Mouse (Mus musculus): ENCODE measurements around the gene Nr2c2. TPM values are rescaled to one million over a fixed set of nuclear protein-coding genes. Genes with fewer than 3 reads are reported as not detected.
A peak's percentile ranks its signal among the peaks of the same experiment; 100 is the strongest.

Nr2c2 gene
- polyA plus RNA-seq, 1 experiment from 2014 or later, result 19.8 TPM

DNA sequence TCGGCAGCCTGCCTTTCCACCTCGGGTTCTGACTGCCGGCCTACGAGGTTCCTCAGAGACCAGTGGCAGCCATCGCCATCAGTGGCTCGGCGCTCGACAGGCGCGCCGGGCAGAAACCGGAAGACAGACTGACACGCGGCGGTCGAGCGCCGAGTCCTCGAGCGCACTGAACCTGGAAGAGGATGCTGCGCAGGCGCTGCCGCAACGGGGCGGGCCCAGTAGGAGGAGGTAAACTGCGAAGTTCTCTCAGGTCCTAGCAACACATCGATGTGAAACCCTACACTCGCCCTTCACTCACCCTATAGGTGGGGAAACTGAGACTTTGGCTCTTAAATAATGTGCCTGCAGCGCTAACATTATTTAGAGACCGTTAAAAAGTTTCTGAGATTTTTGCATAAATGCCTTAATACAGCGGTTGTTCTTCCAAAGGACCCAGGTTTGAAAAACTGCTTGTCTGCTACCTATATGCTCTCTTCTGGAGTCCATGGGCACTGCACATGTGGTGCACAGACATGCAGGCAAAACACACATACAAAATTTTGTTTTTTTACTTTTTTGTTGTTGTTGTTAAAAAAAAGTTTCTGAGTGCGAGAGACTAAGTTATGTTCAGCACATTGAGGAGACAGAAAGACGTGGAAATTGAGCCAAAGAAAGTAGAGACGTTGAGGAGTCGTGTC lies 123.7 kb downstream of the Nr2c2 start, which contains the start of gene Rbsn:
Gene Rbsn, minus strand, starts transcription at position 153 of the 677 bp plus-strand sequence.
- 9% methylated on average over 35 of the region's 35 CpGs for WGBS
- peak within 1 kb of the TSS; percentile 86 for H3K4me3 ChIP-seq (replicated peaks)
- no peaks in the 10 kb centered on the region for H3K27me3 ChIP-seq
- peaks cover 12% of the 10 kb centered on the region for H3K4me1 ChIP-seq
- peak within 1 kb of the TSS; percentile 76 for H3K4me2 ChIP-seq
- peaks cover 17% of the 10 kb centered on the region for H3K36me3 ChIP-seq
- peak within 1 kb of the TSS; percentile 83 for H3K9ac ChIP-seq
- H3K27ac ChIP-seq, result peak within 1 kb of the TSS; percentile 83
- no peaks in the 10 kb centered on the region for H3K9me3 ChIP-seq (replicated peaks)
- ATAC-seq (replicated peaks; ENCODE audit: low FRiP score), result peak; percentile 95

DNA sequence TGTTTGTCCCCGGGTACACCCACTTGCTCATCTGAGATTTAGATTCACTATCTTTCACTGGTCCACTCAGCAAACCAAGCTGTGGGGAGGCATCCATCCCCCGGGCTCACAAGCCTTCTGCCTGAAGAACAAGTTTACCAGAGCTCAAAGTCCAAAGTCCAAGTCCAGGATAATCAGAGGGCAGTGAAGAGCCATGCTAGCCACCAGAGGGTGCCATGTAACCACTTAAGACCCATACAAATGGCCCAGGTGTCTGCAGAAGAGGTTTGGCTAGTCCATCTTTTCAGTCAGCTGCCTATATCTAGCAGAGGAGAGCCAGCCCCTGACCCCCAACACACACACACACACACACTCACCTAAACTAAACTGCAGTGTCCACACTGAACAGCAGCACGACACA lies 128.3 kb downstream of the Nr2c2 start:
- no peak overlapping the region for H3K4me2 ChIP-seq
- 50% methylated on average over 3 of the region's 3 CpGs for WGBS
- peaks cover 3% of the 10 kb centered on the region; the same call in 1 of the 2 replicates for H3K4me1 ChIP-seq
- no peak overlapping the region for H3K27ac ChIP-seq
- no peaks in the 10 kb centered on the region for H3K36me3 ChIP-seq
- no peak overlapping the region for H3K9ac ChIP-seq
- no peaks in the 10 kb centered on the region for H3K9me3 ChIP-seq (replicated peaks)
- ATAC-seq (replicated peaks; ENCODE audit: low FRiP score), result 0 out of 2 replicates have a peak, but pooled peaks have one; percentile 21
- H3K27me3 ChIP-seq, result no peaks in the 10 kb centered on the region
- H3K4me3 ChIP-seq (replicated peaks), result no peak overlapping the region

DNA sequence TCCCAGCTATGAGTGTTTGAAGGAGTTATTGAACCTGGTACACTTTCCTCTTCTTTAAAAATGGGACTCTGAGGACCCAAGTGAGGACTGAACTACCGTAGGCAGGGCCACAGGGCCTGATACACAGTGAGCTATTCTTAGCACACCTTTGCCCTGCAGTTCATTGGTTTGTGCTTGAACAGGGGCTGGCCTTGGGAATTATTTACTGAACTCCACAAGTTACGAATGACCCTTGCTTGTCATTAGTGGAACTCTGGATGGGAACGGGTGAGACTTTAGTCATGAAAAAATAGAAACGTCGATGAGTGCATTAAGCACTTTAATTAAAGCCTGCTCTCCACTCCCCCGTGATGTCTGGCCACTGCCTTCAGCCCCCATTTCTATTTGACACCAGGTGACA lies 130.4 kb downstream of the Nr2c2 start:
- 72% methylated on average over 6 of the region's 6 CpGs for WGBS
- Histone ChIP-seq H3K9ac (no peak overlapping the region), H3K4me1 (no peaks in the 10 kb centered on the region), H3K4me3 (replicated peaks) (no peak overlapping the region), H3K27ac (0 out of 2 replicates have a peak overlapping the region, but pooled peaks have one; percentile 22), H3K36me3 (no peaks in the 10 kb centered on the region), H3K4me2 (no peak overlapping the region), H3K9me3 (replicated peaks) (no peaks in the 10 kb centered on the region), H3K27me3 (no peaks in the 10 kb centered on the region)
- ATAC-seq (replicated peaks; ENCODE audit: low FRiP score), result peak; percentile 74; the same call in 1 of the 2 replicates

DNA sequence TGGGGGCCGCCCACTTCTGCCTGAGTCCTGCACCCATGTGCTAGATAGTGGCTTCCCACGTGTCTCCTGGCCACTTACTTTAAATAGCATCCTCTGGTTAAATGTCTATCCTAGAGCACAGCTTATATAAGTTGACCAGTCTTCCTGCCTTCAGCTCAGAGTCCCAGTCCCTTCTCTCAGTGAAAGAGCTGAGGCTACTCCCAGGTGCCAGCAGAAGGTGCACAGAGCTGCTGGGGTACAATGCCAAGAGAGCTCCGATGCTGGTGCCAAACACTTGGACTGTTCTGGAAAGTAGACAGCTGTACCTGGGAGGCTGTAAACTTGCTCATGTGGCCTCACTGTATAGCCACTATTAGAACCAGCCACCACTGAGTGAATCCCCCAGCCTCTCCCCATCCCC lies 130.8 kb downstream of the Nr2c2 start:
- no peaks in the 10 kb centered on the region for H3K4me1 ChIP-seq
- no peaks in the 10 kb centered on the region for H3K9me3 ChIP-seq (replicated peaks)
- H3K27me3 ChIP-seq, result no peaks in the 10 kb centered on the region
- peak overlapping the region; percentile 22; the same call in 1 of the 2 replicates for H3K27ac ChIP-seq
- H3K4me3 ChIP-seq (replicated peaks), result no peak overlapping the region
- ATAC-seq (replicated peaks; ENCODE audit: low FRiP score), result no peak
- no peaks in the 10 kb centered on the region for H3K36me3 ChIP-seq
- no peak overlapping the region for H3K4me2 ChIP-seq
- 80% methylated on average over 3 of the region's 3 CpGs for WGBS
- no peak overlapping the region for H3K9ac ChIP-seq

Other genes starting within 250 kb of the Nr2c2 start
- gene Ccdc174, start 213.3 kb upstream of the Nr2c2 start, polyA plus RNA-seq (2015; fragmentation: Nextera tagmentation; extraction: Ambion mirVana), result 35.0 and 37.6 TPM in 2 replicates
- gene 4930590J08Rik, start 188.6 kb upstream of the Nr2c2 start, polyA plus RNA-seq (2015; fragmentation: Nextera tagmentation; extraction: Ambion mirVana), result 0.25 and 0.57 TPM in 2 replicates
- 18.1 and 18.7 TPM in 2 replicates for gene Fgd5, start 112.5 kb upstream of the Nr2c2 start, polyA plus RNA-seq (2015; fragmentation: Nextera tagmentation; extraction: Ambion mirVana)
- 95.0 and 97.5 TPM in 2 replicates for gene Mrps25, start 92.6 kb downstream of the Nr2c2 start, polyA plus RNA-seq (2015; fragmentation: Nextera tagmentation; extraction: Ambion mirVana)
- gene Rbsn, start 123.5 kb downstream of the Nr2c2 start, polyA plus RNA-seq (2015; fragmentation: Nextera tagmentation; extraction: Ambion mirVana), result 23.8 and 27.0 TPM in 2 replicates
- 5.0 and 6.7 TPM in 2 replicates for gene Trh, start 153.3 kb downstream of the Nr2c2 start, polyA plus RNA-seq (2015; fragmentation: Nextera tagmentation; extraction: Ambion mirVana)

Measured in kidney, embryonic 15.5 days (tissue).